Mouse (Mus musculus) brain, embryonic 14.5 days (tissue): ENCODE measurements around the gene Zfp106.

Experiments
- CTCF ChIP-seq: fragments of 200-500 bp; IDR thresholded peaks from 2 replicates; pipeline ENCODE4 v1.5.1; 2012; ENCODE audit warnings: inconsistent platforms, mild to moderate bottlenecking, moderate library complexity, borderline replicate concordance; ENCODE audit not compliant: insufficient read depth, insufficient read length; ENCODE audit errors: extremely low read depth
- POLR2A ChIP-seq: fragments of 200-500 bp; IDR thresholded peaks from 2 replicates; pipeline ENCODE4 v1.6.1; 2012; ENCODE audit warnings: mild to moderate bottlenecking, inconsistent platforms, borderline replicate concordance; ENCODE audit not compliant: poor library complexity, insufficient read depth, insufficient read length, severe bottlenecking; ENCODE audit errors: extremely low read depth

GRCm38 (mm10) chr2:120493254-120493653, 70.4 kb downstream of the Zfp106 start:
- TF ChIP-seq CTCF (no peak), POLR2A (no peak)
